Mouse (Mus musculus) liver, embryonic 11.5 days (tissue): ENCODE data around the gene Esrrg. TPM values are rescaled to one million over a fixed set of nuclear protein-coding genes. Genes with fewer than 3 reads are reported as not detected.

Experiments
- ATAC-seq: fragments of 200-750 bp; cut with Nextera tagmentation; replicated peaks from 2 replicates; pipeline ENCODE4 v1.8.0; 2017; ENCODE audit warnings: moderate number of reproducible peaks, mild to moderate bottlenecking, moderate TSS enrichment, moderate library complexity; ENCODE audit not compliant: low FRiP score
- DNase-seq: peaks from one replicate; pipeline ENCODE4 v3.0.0-alpha.2; 2017; ENCODE audit warnings: low spot score
- H3K27ac ChIP-seq: fragments of 300-500 bp; sonication (generic); 2 replicates; pipeline ENCODE4 v1.5.1; 2014; ENCODE audit warnings: mild to moderate bottlenecking, low read depth, low read length, control low read depth
- H3K27me3 ChIP-seq: fragments of 300-500 bp; sonication (generic); replicated peaks from 2 replicates; pipeline ENCODE4 v1.6.1; 2014; ENCODE audit warnings: low read length, mixed read lengths; ENCODE audit not compliant: control insufficient read depth, insufficient read depth
- H3K36me3 ChIP-seq: fragments of 300-500 bp; sonication (generic); 2 replicates; pipeline ENCODE4 v1.6.1; 2014; ENCODE audit warnings: mild to moderate bottlenecking, low read length, moderate library complexity, mixed read lengths; ENCODE audit not compliant: control insufficient read depth, insufficient read depth
- H3K4me1 ChIP-seq: fragments of 300-500 bp; sonication (generic); replicated peaks from 2 replicates; pipeline ENCODE4 v1.6.1; 2014; ENCODE audit warnings: low read length, mixed read lengths; ENCODE audit not compliant: control insufficient read depth, insufficient read depth
- H3K4me2 ChIP-seq: fragments of 300-500 bp; sonication (generic); 2 replicates; pipeline ENCODE4 v1.6.1; 2014; ENCODE audit warnings: mild to moderate bottlenecking, control low read depth, moderate library complexity
- H3K4me3 ChIP-seq: fragments of 300-500 bp; sonication (generic); 2 replicates; pipeline ENCODE4 v1.5.1; 2014; ENCODE audit warnings: low read depth, low read length, control low read depth
- H3K9ac ChIP-seq: fragments of 300-500 bp; sonication (generic); 2 replicates; pipeline ENCODE4 v1.6.1; 2014; ENCODE audit warnings: low read depth, low read length, control low read depth
- H3K9me3 ChIP-seq: fragments of 300-500 bp; sonication (generic); 2 replicates; pipeline ENCODE4 v1.6.1; 2016; ENCODE audit warnings: low read length, inconsistent platforms, mixed read lengths; ENCODE audit not compliant: control insufficient read depth
- WGBS: fragments of 180-500 bp; shearing (Covaris S2); extraction: QIAGEN DNeasy Blood & Tissue Kit; methylation state at CpG from one replicate; pipeline ENCODE4 v1.1.7; 2014; 5-methylcytosine and 5-hydroxymethylcytosine counted together
- polyA plus RNA-seq: library from polyadenylated mRNA; unstranded; fragments of >200 nt; fragmentation: Nextera tagmentation; extraction: Ambion mirVana; gene quantifications from 2 replicates; pipeline ENCODE4 v1.2.1, GENCODE M21; 2014

Esrrg gene
- polyA plus RNA-seq, 1 experiment from 2014 or later: 0.95 TPM

GRCm38 (mm10) chr1:187741306-187741705, 132.7 kb downstream of the Esrrg start:
- Histone ChIP-seq H3K4me1 (no peaks in the 10 kb centered on the region), H3K27ac (no peak overlapping the region), H3K9ac (no peak overlapping the region), H3K36me3 (no peaks in the 10 kb centered on the region), H3K4me3 (no peak overlapping the region), H3K27me3 (no peaks in the 10 kb centered on the region), H3K9me3 (no peaks in the 10 kb centered on the region), H3K4me2 (no peak overlapping the region)
- 87% methylated on average over 7 of the region's 7 CpGs for WGBS
- ATAC-seq (no peak), DNase-seq (peak; percentile 11)

GRCm38 (mm10) chr1:187742071-187742470, 133.5 kb downstream of the Esrrg start:
- Histone ChIP-seq H3K36me3 (no peaks in the 10 kb centered on the region), H3K4me2 (no peak overlapping the region), H3K27ac (no peak overlapping the region), H3K9ac (no peak overlapping the region), H3K9me3 (no peaks in the 10 kb centered on the region), H3K4me3 (no peak overlapping the region), H3K27me3 (no peaks in the 10 kb centered on the region), H3K4me1 (no peaks in the 10 kb centered on the region)
- WGBS: 78% methylated on average over 8 of the region's 8 CpGs
- ATAC-seq (no peak), DNase-seq (no peak)

- Histone ChIP-seq H3K27ac (no peak overlapping the region), H3K27me3 (no peaks in the 10 kb centered on the region), H3K4me3 (no peak overlapping the region), H3K9me3 (no peaks in the 10 kb centered on the region), H3K4me1 (no peaks in the 10 kb centered on the region), H3K36me3 (no peaks in the 10 kb centered on the region), H3K4me2 (no peak overlapping the region), H3K9ac (no peak overlapping the region)
- ATAC-seq (no peak), DNase-seq (no peak)
- WGBS: 75% methylated on average over 3 of the region's 3 CpGs
Observed at GRCm38 (mm10) chr1:187749294-187749693, 140.7 kb downstream of the Esrrg start.

GRCm38 (mm10) chr1:187749931-187750330, 141.3 kb downstream of the Esrrg start:
- Histone ChIP-seq H3K27me3 (no peaks in the 10 kb centered on the region), H3K27ac (no peak overlapping the region), H3K4me2 (no peak overlapping the region), H3K36me3 (no peaks in the 10 kb centered on the region), H3K9ac (no peak overlapping the region), H3K4me3 (no peak overlapping the region), H3K9me3 (no peaks in the 10 kb centered on the region), H3K4me1 (no peaks in the 10 kb centered on the region)
- WGBS: 61% methylated on average over 5 of the region's 5 CpGs
- ATAC-seq (no peak), DNase-seq (no peak)

GRCm38 (mm10) chr1:187755528-187755927, 146.9 kb downstream of the Esrrg start:
- no peak for DNase-seq
- no peaks in the 10 kb centered on the region for H3K9me3 ChIP-seq
- ATAC-seq: no peak
- no peaks in the 10 kb centered on the region for H3K36me3 ChIP-seq
- no peak overlapping the region for H3K9ac ChIP-seq
- no peak overlapping the region for H3K4me2 ChIP-seq
- WGBS: 96% methylated on average over 13 of the region's 13 CpGs
- H3K4me3 ChIP-seq: no peak overlapping the region
- no peak overlapping the region for H3K27ac ChIP-seq
- no peaks in the 10 kb centered on the region for H3K4me1 ChIP-seq
- no peaks in the 10 kb centered on the region for H3K27me3 ChIP-seq

GRCm38 (mm10) chr1:187757981-187758380, 149.4 kb downstream of the Esrrg start:
- Histone ChIP-seq H3K4me2 (no peak overlapping the region), H3K9me3 (no peaks in the 10 kb centered on the region), H3K9ac (no peak overlapping the region), H3K36me3 (no peaks in the 10 kb centered on the region), H3K4me1 (no peaks in the 10 kb centered on the region), H3K27me3 (no peaks in the 10 kb centered on the region), H3K27ac (no peak overlapping the region), H3K4me3 (no peak overlapping the region)
- DNase-seq: no peak
- ATAC-seq: no peak
- WGBS: 65% methylated on average over 1 of the region's 1 CpGs

- H3K27me3 ChIP-seq: no peaks in the 10 kb centered on the region
- H3K4me3 ChIP-seq: no peak overlapping the region
- no peaks in the 10 kb centered on the region for H3K4me1 ChIP-seq
- no peak overlapping the region for H3K4me2 ChIP-seq
- H3K9me3 ChIP-seq: no peaks in the 10 kb centered on the region
- no peak overlapping the region for H3K27ac ChIP-seq
- WGBS: 73% methylated on average over 3 of the region's 3 CpGs
- ATAC-seq (no peak), DNase-seq (no peak)
- no peaks in the 10 kb centered on the region for H3K36me3 ChIP-seq
- H3K9ac ChIP-seq: no peak overlapping the region
Observed at GRCm38 (mm10) chr1:187758546-187758945, 150.0 kb downstream of the Esrrg start.

- no peaks in the 10 kb centered on the region for H3K4me1 ChIP-seq
- 67% methylated on average over 3 of the region's 3 CpGs for WGBS
- H3K36me3 ChIP-seq: no peaks in the 10 kb centered on the region
- DNase-seq: no peak
- H3K9me3 ChIP-seq: no peaks in the 10 kb centered on the region
- H3K27me3 ChIP-seq: no peaks in the 10 kb centered on the region
- H3K9ac ChIP-seq: no peak overlapping the region
- no peak overlapping the region for H3K4me2 ChIP-seq
- no peak overlapping the region for H3K4me3 ChIP-seq
- no peak overlapping the region for H3K27ac ChIP-seq
- 0 out of 2 replicates have a peak, but pooled peaks have one; percentile 43 for ATAC-seq
Observed at GRCm38 (mm10) chr1:187759536-187759935, 150.9 kb downstream of the Esrrg start.

- Histone ChIP-seq H3K4me1 (no peaks in the 10 kb centered on the region), H3K4me2 (no peak overlapping the region), H3K27me3 (no peaks in the 10 kb centered on the region), H3K36me3 (no peaks in the 10 kb centered on the region), H3K9ac (no peak overlapping the region), H3K27ac (no peak overlapping the region), H3K4me3 (no peak overlapping the region), H3K9me3 (no peaks in the 10 kb centered on the region)
- no peak for ATAC-seq
- no peak for DNase-seq
- 60% methylated on average over 5 of the region's 5 CpGs for WGBS
Observed at GRCm38 (mm10) chr1:187762641-187763450, 154.3 kb downstream of the Esrrg start.
